Mouse (Mus musculus): ENCODE measurements at regions not wholly inside any gene's neighbourhood (a gene's known extent, or its start where the extent isn't known, plus 50 kb on each side); places are given as distances from the start of the nearest gene placed in this dataset.
"Not testable (repeated sequence)": the region's sequence is repeated elsewhere in the genome, so short reads cannot be mapped to it uniquely, and the experiment has no call there.

GRCm38 (mm10) chr5:116994508-116994907 is 121.4 kb downstream of the Suds3 start:
- Histone ChIP-seq H3K27ac (ENCODE audit: control insufficient read depth, insufficient read depth, low read depth, low read length) (no peak overlapping the region), H3K4me3 (ENCODE audit: control insufficient read depth, low read depth, low read length) (no peak overlapping the region), H3K27me3 (ENCODE audit: control insufficient read depth, insufficient read depth, low read length) (no peaks in the 10 kb centered on the region), H3K4me1 (ENCODE audit: control insufficient read depth, insufficient read depth, low read length) (peaks cover 3% of the 10 kb centered on the region; the same call in 1 of the 2 replicates), H3K36me3 (ENCODE audit: control insufficient read depth, insufficient read depth, low read length) (no peaks in the 10 kb centered on the region)
- no peak for TF ChIP-seq CTCF (IDR thresholded peaks at IDR 0.05; ENCODE audit: control insufficient read depth, insufficient read depth, insufficient replicate concordance, low read depth, low read length)
- TF ChIP-seq POLR2A (IDR thresholded peaks at IDR 0.05; ENCODE audit: control insufficient read depth, low read depth, low read length), result no peak

DNA sequence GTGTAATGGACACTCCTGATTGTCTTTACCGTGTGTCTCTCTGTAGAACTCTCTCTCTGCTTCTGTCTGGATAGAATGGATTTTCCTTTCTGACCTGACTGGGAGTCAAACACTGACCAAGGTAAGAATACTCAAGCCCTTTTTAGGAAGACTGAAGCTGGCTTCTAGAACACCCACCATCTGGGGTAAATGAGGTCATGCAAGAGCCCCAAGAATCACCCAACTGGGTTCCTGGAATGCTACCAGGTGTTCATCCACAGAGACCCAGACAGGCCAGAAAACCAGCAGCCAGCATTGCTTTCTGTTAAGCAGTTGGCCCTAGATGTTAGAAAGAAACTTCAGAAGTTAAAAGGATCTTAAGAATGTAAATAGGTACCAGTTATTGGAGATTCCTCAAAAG is 122.2 kb downstream of the Suds3 start:
- H3K27me3 ChIP-seq (ENCODE audit: control insufficient read depth, insufficient read depth, low read length), result no peaks in the 10 kb centered on the region
- TF ChIP-seq POLR2A (IDR thresholded peaks at IDR 0.05; ENCODE audit: control insufficient read depth, low read depth, low read length) (no peak), CTCF (IDR thresholded peaks at IDR 0.05; ENCODE audit: control insufficient read depth, insufficient read depth, insufficient replicate concordance, low read depth, low read length) (no peak)
- H3K4me3 ChIP-seq (ENCODE audit: control insufficient read depth, low read depth, low read length), result no peak overlapping the region
- no peak overlapping the region for H3K27ac ChIP-seq (ENCODE audit: control insufficient read depth, insufficient read depth, low read depth, low read length)
- H3K36me3 ChIP-seq (ENCODE audit: control insufficient read depth, insufficient read depth, low read length), result no peaks in the 10 kb centered on the region
- peaks cover 3% of the 10 kb centered on the region; the same call in 1 of the 2 replicates for H3K4me1 ChIP-seq (ENCODE audit: control insufficient read depth, insufficient read depth, low read length)

GRCm38 (mm10) chr5:116991461-116991860 is 124.5 kb downstream of the Suds3 start:
- H3K4me3 ChIP-seq (ENCODE audit: control insufficient read depth, low read depth, low read length), result no peak overlapping the region
- H3K36me3 ChIP-seq (ENCODE audit: control insufficient read depth, insufficient read depth, low read length), result no peaks in the 10 kb centered on the region
- TF ChIP-seq POLR2A (IDR thresholded peaks at IDR 0.05; ENCODE audit: control insufficient read depth, low read depth, low read length), result no peak
- no peak for TF ChIP-seq CTCF (IDR thresholded peaks at IDR 0.05; ENCODE audit: control insufficient read depth, insufficient read depth, insufficient replicate concordance, low read depth, low read length)
- H3K4me1 ChIP-seq (ENCODE audit: control insufficient read depth, insufficient read depth, low read length), result peaks cover 3% of the 10 kb centered on the region; the same call in 1 of the 2 replicates
- H3K27me3 ChIP-seq (ENCODE audit: control insufficient read depth, insufficient read depth, low read length), result no peaks in the 10 kb centered on the region
- no peak overlapping the region for H3K27ac ChIP-seq (ENCODE audit: control insufficient read depth, insufficient read depth, low read depth, low read length)

- not testable (repeated sequence) for H3K27ac ChIP-seq (ENCODE audit: control insufficient read depth, insufficient read depth, low read depth, low read length); H3K4me3 ChIP-seq (ENCODE audit: control insufficient read depth, low read depth, low read length); H3K4me1 ChIP-seq (ENCODE audit: control insufficient read depth, insufficient read depth, low read length); H3K27me3 ChIP-seq (ENCODE audit: control insufficient read depth, insufficient read depth, low read length); H3K36me3 ChIP-seq (ENCODE audit: control insufficient read depth, insufficient read depth, low read length)
These were observed 144.4 kb downstream of the Suds3 start for GRCm38 (mm10) chr5:116971474-116971873.

DNA sequence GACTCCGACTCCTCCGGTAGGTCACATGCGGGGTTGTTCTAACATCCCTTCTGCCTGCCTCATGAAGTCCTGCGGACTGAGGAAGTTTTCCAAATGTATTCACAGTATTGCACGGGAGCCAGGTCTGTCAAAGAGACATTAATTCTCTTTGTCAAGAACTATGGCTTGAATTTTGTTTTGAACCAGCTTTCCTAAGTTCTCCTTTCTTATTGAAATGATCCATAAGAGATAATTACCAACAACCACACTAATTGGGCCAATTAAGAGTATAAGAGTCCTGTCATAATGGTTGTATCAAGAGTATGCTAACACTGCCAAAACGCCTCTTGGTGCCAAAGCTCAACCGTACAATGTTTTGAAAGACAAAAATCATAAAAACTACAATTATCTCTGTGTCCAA is 151.7 kb downstream of the Suds3 start:
- H3K27ac ChIP-seq (ENCODE audit: control insufficient read depth, insufficient read depth, low read depth, low read length), result no peak overlapping the region

GRCm38 (mm10) chr5:116963106-116963505 is 152.8 kb downstream of the Suds3 start:
- TF ChIP-seq CTCF (IDR thresholded peaks at IDR 0.05; ENCODE audit: control insufficient read depth, insufficient read depth, insufficient replicate concordance, low read depth, low read length) (no peak), POLR2A (IDR thresholded peaks at IDR 0.05; ENCODE audit: control insufficient read depth, low read depth, low read length) (no peak)
- Histone ChIP-seq H3K4me1 (ENCODE audit: control insufficient read depth, insufficient read depth, low read length) (peaks cover 2% of the 10 kb centered on the region), H3K4me3 (ENCODE audit: control insufficient read depth, low read depth, low read length) (peak overlapping the region; percentile 46), H3K27ac (ENCODE audit: control insufficient read depth, insufficient read depth, low read depth, low read length) (no peak overlapping the region), H3K36me3 (ENCODE audit: control insufficient read depth, insufficient read depth, low read length) (no peaks in the 10 kb centered on the region), H3K27me3 (ENCODE audit: control insufficient read depth, insufficient read depth, low read length) (no peaks in the 10 kb centered on the region)

More for the DNA sequence above, 151.7 kb downstream of the Suds3 start:
- Histone ChIP-seq H3K36me3 (ENCODE audit: control insufficient read depth, insufficient read depth, low read length) (no peaks in the 10 kb centered on the region), H3K27me3 (ENCODE audit: control insufficient read depth, insufficient read depth, low read length) (no peaks in the 10 kb centered on the region), H3K4me3 (ENCODE audit: control insufficient read depth, low read depth, low read length) (peak overlapping the region; percentile 62), H3K4me1 (ENCODE audit: control insufficient read depth, insufficient read depth, low read length) (peaks cover 2% of the 10 kb centered on the region)
- no peak for TF ChIP-seq POLR2A (IDR thresholded peaks at IDR 0.05; ENCODE audit: control insufficient read depth, low read depth, low read length)
- TF ChIP-seq CTCF (IDR thresholded peaks at IDR 0.05; ENCODE audit: control insufficient read depth, insufficient read depth, insufficient replicate concordance, low read depth, low read length), result no peak

DNA sequence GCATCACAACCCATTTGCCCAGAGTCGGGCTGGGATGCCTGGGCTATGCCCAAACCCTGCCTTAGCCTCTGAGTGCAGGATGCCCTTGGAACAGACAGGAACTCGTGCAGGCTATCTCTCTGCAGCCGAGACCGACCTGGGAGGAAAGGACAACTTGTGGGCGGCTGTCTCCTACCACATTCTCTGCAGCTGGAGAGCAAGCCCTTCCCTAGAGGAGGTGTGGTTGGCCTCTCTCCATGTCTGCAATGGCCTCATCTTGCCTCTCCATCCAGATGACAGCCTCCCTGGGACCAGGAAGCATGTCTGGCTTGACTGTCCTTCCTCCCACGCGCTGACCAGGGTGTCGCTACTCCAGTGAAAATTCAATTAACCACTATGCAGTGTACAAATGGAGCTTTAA is 155.9 kb downstream of the Suds3 start:
- H3K36me3 ChIP-seq (ENCODE audit: control insufficient read depth, insufficient read depth, low read length), result no peaks in the 10 kb centered on the region
- H3K4me1 ChIP-seq (ENCODE audit: control insufficient read depth, insufficient read depth, low read length), result peaks cover 6% of the 10 kb centered on the region
- no peak overlapping the region for H3K27ac ChIP-seq (ENCODE audit: control insufficient read depth, insufficient read depth, low read depth, low read length)
- TF ChIP-seq CTCF (IDR thresholded peaks at IDR 0.05; ENCODE audit: control insufficient read depth, insufficient read depth, insufficient replicate concordance, low read depth, low read length) (no peak), POLR2A (IDR thresholded peaks at IDR 0.05; ENCODE audit: control insufficient read depth, low read depth, low read length) (no peak)
- no peaks in the 10 kb centered on the region for H3K27me3 ChIP-seq (ENCODE audit: control insufficient read depth, insufficient read depth, low read length)
- no peak overlapping the region for H3K4me3 ChIP-seq (ENCODE audit: control insufficient read depth, low read depth, low read length)

GRCm38 (mm10) chr5:116958141-116958540 is 157.8 kb downstream of the Suds3 start:
- Histone ChIP-seq H3K4me1 (ENCODE audit: control insufficient read depth, insufficient read depth, low read length) (peaks cover 4% of the 10 kb centered on the region), H3K27ac (ENCODE audit: control insufficient read depth, insufficient read depth, low read depth, low read length) (no peak overlapping the region), H3K36me3 (ENCODE audit: control insufficient read depth, insufficient read depth, low read length) (no peaks in the 10 kb centered on the region), H3K27me3 (ENCODE audit: control insufficient read depth, insufficient read depth, low read length) (no peaks in the 10 kb centered on the region), H3K4me3 (ENCODE audit: control insufficient read depth, low read depth, low read length) (peak overlapping the region; percentile 6; the same call in 1 of the 2 replicates)
- TF ChIP-seq CTCF (IDR thresholded peaks at IDR 0.05; ENCODE audit: control insufficient read depth, insufficient read depth, insufficient replicate concordance, low read depth, low read length), result no peak
- TF ChIP-seq POLR2A (IDR thresholded peaks at IDR 0.05; ENCODE audit: control insufficient read depth, low read depth, low read length), result no peak

Data from testis, adult 2 months (tissue).